Mouse (Mus musculus) adrenal gland, postnatal 25 days (tissue): ENCODE measurements around the gene Vmn1r194. TPM values are rescaled to one million over a fixed set of nuclear protein-coding genes. Genes with fewer than 3 reads are reported as not detected.
"Not testable (repeated sequence)": the region's sequence is repeated elsewhere in the genome, so short reads cannot be mapped to it uniquely, and the experiment has no call there.

Experiments used
- DNase-seq: peaks from one replicate; pipeline ENCODE4 v3.0.0; 2021; ENCODE audit warnings: mixed read lengths
- long read RNA-seq: library from polyadenylated mRNA; stranded (forward); transcript quantifications from one replicate; pipeline ENCODE4 v2.0.0, GENCODE M21; 2021
- microRNA-seq, 2 experiments: library from miRNA; unstranded; fragments of <30 nt; microRNA quantifications; one replicate each; pipeline ENCODE4 v1.2.0; 2021
- total RNA-seq: library from RNA; stranded (reverse); gene quantifications from 2 replicates; pipeline ENCODE4 v1.2.3, GENCODE M21; 2021

Vmn1r194 gene
- total RNA-seq = not detected in 2 replicates
- long read RNA-seq = 0 reads

- no peak for DNase-seq
Measured at GRCm38 (mm10) chr13:22243915-22244314, at the start of gene Vmn1r194. Gene Vmn1r194, plus strand, starts transcription at chr13:22244215.

GRCm38 (mm10) chr13:22223060-22223459, 21.0 kb upstream of the Vmn1r194 start, which contains the start of gene Vmn1r193:
Gene Vmn1r193, minus strand, starts transcription at chr13:22223160.
- not testable (repeated sequence) for DNase-seq

- not testable (repeated sequence) for DNase-seq
Measured at GRCm38 (mm10) chr13:22270222-22270621, 26.2 kb downstream of the Vmn1r194 start, which contains the start of gene Vmn1r195. Gene Vmn1r195, plus strand, starts transcription at chr13:22270522.

GRCm38 (mm10) chr13:22271721-22272120, 27.7 kb downstream of the Vmn1r194 start:
- DNase-seq = no peak

- no peak for DNase-seq
Measured at GRCm38 (mm10) chr13:22284578-22284977, 40.6 kb downstream of the Vmn1r194 start.

GRCm38 (mm10) chr13:22289620-22290019, 45.6 kb downstream of the Vmn1r194 start, which contains the start of gene Vmn1r196:
Gene Vmn1r196, plus strand, starts transcription at chr13:22289920.
- DNase-seq = no peak

Small RNA genes lying within 50 kb of the gene (microRNA-seq; reads per million reads assigned to microRNA genes)
- 0 reads per million in 2 experiments for gene Gm23282
- 0 reads per million in 2 experiments for gene Gm25084

Other genes starting within 250 kb of the Vmn1r194 start
- gene Prss16, start 234.5 kb upstream of the Vmn1r194 start, total RNA-seq = not detected in 2 replicates
- 30.0 and 61.8 TPM in 2 replicates for gene Hist1h2ah, start 208.6 kb upstream of the Vmn1r194 start, total RNA-seq
- 121 and 135 TPM in 2 replicates for gene Hist1h2bk, start 208.3 kb upstream of the Vmn1r194 start, total RNA-seq
- gene Hist1h4i, start 202.9 kb upstream of the Vmn1r194 start, total RNA-seq = 82.8 and 97.8 TPM in 2 replicates
- gene Hist1h2ag, start 201.3 kb upstream of the Vmn1r194 start, total RNA-seq = 50.6 and 64.7 TPM in 2 replicates
- gene Hist1h2bj, start 201.0 kb upstream of the Vmn1r194 start, total RNA-seq = 57.9 and 61.1 TPM in 2 replicates
- not detected in 2 replicates for gene Vmn1r188, start 159.8 kb upstream of the Vmn1r194 start, total RNA-seq
- not detected in 2 replicates for gene Vmn1r189, start 138.4 kb upstream of the Vmn1r194 start, total RNA-seq
- not detected in 2 replicates for gene Vmn1r191, start 60.2 kb upstream of the Vmn1r194 start, total RNA-seq
- not detected in 2 replicates for gene Vmn1r192, start 53.1 kb upstream of the Vmn1r194 start, total RNA-seq
- not detected in 2 replicates for gene Vmn1r193, start 21.1 kb upstream of the Vmn1r194 start, total RNA-seq
- gene Vmn1r195, start 26.3 kb downstream of the Vmn1r194 start, total RNA-seq = not detected in 2 replicates
- gene Vmn1r196, start 45.7 kb downstream of the Vmn1r194 start, total RNA-seq = not detected in 2 replicates
- not detected in 2 replicates for gene Vmn1r197, start 80.4 kb downstream of the Vmn1r194 start, total RNA-seq
- not detected in 2 replicates for gene Vmn1r198, start 106.1 kb downstream of the Vmn1r194 start, total RNA-seq
- not detected in 2 replicates for gene Vmn1r199, start 135.6 kb downstream of the Vmn1r194 start, total RNA-seq
- not detected in 2 replicates for gene Vmn1r200, start 146.2 kb downstream of the Vmn1r194 start, total RNA-seq
- gene Vmn1r201, start 227.7 kb downstream of the Vmn1r194 start, total RNA-seq = not detected in 2 replicates